In genomic region chr9:83652590-83653172, GRCm38 (mm10) we compare ENCODE assay signal across 9 mouse cellular contexts.
A peak's percentile ranks its signal among the peaks of the same experiment; 100 is the strongest.
DNase-seq lines count a peak whose midpoint lies in the region; ATAC-seq and TF ChIP-seq lines count a peak whose summit lies in the region.
"Had no signal": no experiment of that assay in that cellular context is flagged by ENCODE, and none has a peak within 500 bp of the region (broad histone marks: within the 10 kb centered on the region; RNA-seq: fewer than 3 reads in every experiment).

No protein-coding gene starts in this region.

- 39% methylated on average over 15 of the region's 15 CpGs for WGBS in lung, embryonic 14.5 days

- no peak for TF ChIP-seq POLR2A in brain, embryonic 14.5 days (IDR thresholded peaks at IDR 0.05; ENCODE audit: borderline replicate concordance, extremely low read depth, insufficient read depth, insufficient read length, poor library complexity, severe bottlenecking)

- H3K4me1 ChIP-seq in lung, embryonic 14.5 days (ENCODE audit: insufficient read depth), result peaks cover 3% of the 10 kb centered on the region; the same call in 1 of the 2 replicates

- no peak overlapping the region for H3K4me2 ChIP-seq in lung, embryonic 14.5 days
- H3K4me2 ChIP-seq: neural tube, embryonic 13.5 days had no signal

- H3K4me3 ChIP-seq in lung, embryonic 14.5 days (ENCODE audit: low read depth, low read length), result no peak overlapping the region
- H3K4me3 ChIP-seq: neural tube, embryonic 13.5 days had no signal

- H3K27me3 ChIP-seq in lung, embryonic 14.5 days (ENCODE audit: insufficient read depth, low read length), result no peaks in the 10 kb centered on the region
- H3K27me3 ChIP-seq: neural tube, embryonic 13.5 days had no signal

- peak; percentile 60 for TF ChIP-seq CTCF in lung, embryonic 14.5 days (IDR thresholded peaks at IDR 0.05; ENCODE audit: low read depth)
- TF ChIP-seq CTCF in brain, embryonic 14.5 days (IDR thresholded peaks at IDR 0.05; ENCODE audit: borderline replicate concordance, extremely low read depth, insufficient read depth, insufficient read length), result peak; percentile 50; the same call in 1 of the 2 replicates

- no peaks in the 10 kb centered on the region for H3K36me3 ChIP-seq in lung, embryonic 14.5 days (ENCODE audit: insufficient read depth)
- H3K36me3 ChIP-seq: neural tube, embryonic 13.5 days had no signal

- H3K9me3 ChIP-seq in lung, embryonic 14.5 days (ENCODE audit: low read depth, low read length), result no peaks in the 10 kb centered on the region
- H3K9me3 ChIP-seq: neural tube, embryonic 13.5 days had no signal

- no peak overlapping the region for H3K9ac ChIP-seq in lung, embryonic 14.5 days
- H3K9ac ChIP-seq: neural tube, embryonic 13.5 days had no signal

- DNase-seq in adrenal gland, postnatal 10 days, result peak; percentile 31
- DNase-seq in adrenal gland, postnatal 4 days (ENCODE audit: low spot score in 2 of 2), result no peak
- peak; percentile 57 for DNase-seq in lung, embryonic 14.5 days
- DNase-seq in lung, adult 18-20 months, result no peak
- DNase-seq in brain, embryonic 14.5 days (ENCODE audit: low read depth), result no peak
- no peak for DNase-seq in yolk sac, embryonic 10.5 days (ENCODE audit: low spot score)

- ATAC-seq in lung, embryonic 14.5 days (ENCODE audit: insufficient read depth), result no peak
- ATAC-seq in megakaryocyte progenitor cell, adult 5-6 weeks (replicated peaks; ENCODE audit: poor library complexity), result peak; percentile 96
- ATAC-seq in erythroid progenitor cell, adult 5-6 weeks (replicated peaks; ENCODE audit: low FRiP score, poor library complexity, severe bottlenecking), result no peak

- H3K27ac ChIP-seq in lung, embryonic 14.5 days (ENCODE audit: low read depth), result no peak overlapping the region
- H3K27ac ChIP-seq: neural tube, embryonic 13.5 days had no signal

Comparison
In these comparisons a context has a peak if more than half of its experiments do, and no peak if none do; other contexts are left out.
1. DNase-seq: peak in adrenal gland, postnatal 10 days (single experiment) and lung, embryonic 14.5 days (single experiment); none in adrenal gland, postnatal 4 days (0 of 2), lung, adult 18-20 months (0 of 2), brain, embryonic 14.5 days (single experiment) and yolk sac, embryonic 10.5 days (single experiment).